Mouse (Mus musculus) mesoderm, embryonic 11.5 days (tissue): Measurements from ENCODE around the gene Ylpm1.

Experiments used
- DNase-seq: peaks from one replicate; pipeline ENCODE4 v3.0.0-alpha.2; 2012; ENCODE audit warnings: low read depth, low spot score

Gene Ylpm1

GRCm38 (mm10) chr12:85110011-85110697 is 114.0 kb downstream of the Ylpm1 start:
- DNase-seq, result no peak

GRCm38 (mm10) chr12:85110698-85111592 is 114.8 kb downstream of the Ylpm1 start, which contains the start of the genes Prox2 and Dlst:
Gene Prox2 (minus strand): TSS chr12:85110759.
Gene Dlst (plus strand): TSS chr12:85110833.
- peak; percentile 90 for DNase-seq

GRCm38 (mm10) chr12:85112550-85113251 is 116.6 kb downstream of the Ylpm1 start:
- no peak for DNase-seq

GRCm38 (mm10) chr12:85113337-85113736 is 117.2 kb downstream of the Ylpm1 start:
- DNase-seq, result no peak

DNA sequence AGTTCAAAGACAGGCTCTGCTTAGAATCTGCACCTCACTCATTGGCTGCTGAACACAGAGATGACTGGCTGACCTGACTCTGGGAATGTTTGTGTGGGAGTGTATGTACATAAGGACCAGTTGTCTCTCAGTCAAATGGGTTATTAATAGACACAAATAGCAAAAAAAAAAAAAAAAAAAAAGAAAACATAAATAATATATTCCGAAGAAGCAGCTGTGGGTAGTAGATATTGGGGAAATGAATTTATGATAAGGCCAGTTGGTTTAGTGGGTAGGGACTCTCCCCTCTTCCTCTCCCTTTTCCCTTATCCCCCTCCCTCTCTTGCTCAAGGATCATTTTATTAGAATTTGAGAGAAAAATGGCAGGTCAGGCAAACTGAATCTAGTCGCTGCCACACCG is 117.8 kb downstream of the Ylpm1 start:
- DNase-seq, result no peak

- DNase-seq, result no peak
Measured at GRCm38 (mm10) chr12:85115678-85116077, 119.6 kb downstream of the Ylpm1 start.
